Mouse (Mus musculus): Measurements from ENCODE around the gene Srp54c. TPM values are rescaled to one million over a fixed set of nuclear protein-coding genes. Genes with fewer than 3 reads are reported as not detected.

The Srp54c gene
- 14.2 TPM for polyA plus RNA-seq (2015; fragmentation: Illumina TruSeq; extraction: RNeasy Lipid Tissue Mini Kit (QIAGEN cat#74804); ENCODE audit: insufficient read depth, low read depth, low replicate concordance)

GRCm38 (mm10) chr12:55229626-55230519, at the start of gene Srp54c:
Gene Srp54c (plus strand): TSS chr12:55230168.

DNA sequence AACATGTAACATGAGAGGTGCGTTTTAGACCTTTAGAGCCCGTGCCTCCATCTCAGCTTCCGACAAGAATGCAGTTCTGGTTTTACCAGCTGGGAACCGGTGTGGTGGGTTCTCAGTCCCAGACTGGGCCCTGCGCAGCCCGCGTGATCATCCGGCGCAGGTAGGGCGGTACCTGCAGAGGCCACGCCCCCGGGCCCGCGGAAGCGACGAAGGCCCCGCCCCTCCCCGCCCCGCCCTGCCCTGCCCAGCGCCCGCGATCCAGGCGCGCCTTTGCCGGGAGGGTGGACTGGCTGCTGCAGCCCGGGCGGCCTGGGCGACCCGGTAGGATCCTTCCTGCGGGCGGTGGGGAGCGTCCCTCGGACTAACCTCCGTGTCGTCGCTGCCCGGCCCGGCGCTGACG, 30.7 kb upstream of the Srp54c start, which contains the start of gene 1700047I17Rik2:
TSS of gene 1700047I17Rik2 (plus strand) at position 287 of the 400 bp plus-strand sequence.

DNA sequence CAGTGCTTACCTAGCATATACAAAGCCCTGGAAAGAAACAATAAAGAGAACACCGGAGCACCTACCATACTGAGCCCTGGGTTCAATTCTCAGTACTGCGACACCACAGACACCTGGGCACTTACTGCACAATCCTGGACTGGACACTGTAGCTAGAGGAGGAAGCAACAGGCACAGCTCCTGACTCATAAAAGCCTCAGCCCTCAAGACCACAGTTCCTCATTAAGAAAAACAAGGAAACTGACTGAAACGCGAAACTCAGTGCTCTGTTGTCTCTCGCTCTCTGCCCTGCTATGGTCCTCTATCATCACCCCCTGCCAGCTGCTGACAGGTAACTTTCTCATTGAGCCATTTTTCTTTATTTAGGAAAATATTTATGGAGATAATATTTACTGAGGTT, 69.4 kb downstream of the Srp54c start, which contains the start of gene 1110008L16Rik:
TSS of gene 1110008L16Rik (plus strand) at position 242 of the 400 bp plus-strand sequence.

GRCm38 (mm10) chr12:55302485-55303441, 72.8 kb downstream of the Srp54c start, which contains the start of gene Ppp2r3c:
Gene Ppp2r3c (minus strand): TSS chr12:55302998.

Other genes with a start within 250 kb of the Srp54c start
- not detected for gene Gm20403, start 243.6 kb upstream of the Srp54c start, polyA plus RNA-seq (2015; fragmentation: Illumina TruSeq; extraction: RNeasy Lipid Tissue Mini Kit (QIAGEN cat#74804); ENCODE audit: insufficient read depth, low read depth, low replicate concordance)
- gene Baz1a, start 215.8 kb upstream of the Srp54c start, polyA plus RNA-seq (2015; fragmentation: Illumina TruSeq; extraction: RNeasy Lipid Tissue Mini Kit (QIAGEN cat#74804); ENCODE audit: insufficient read depth, low read depth, low replicate concordance) = 1.8 TPM
- 6.4 TPM for gene 2700097O09Rik, start 150.1 kb upstream of the Srp54c start, polyA plus RNA-seq (2015; fragmentation: Illumina TruSeq; extraction: RNeasy Lipid Tissue Mini Kit (QIAGEN cat#74804); ENCODE audit: insufficient read depth, low read depth, low replicate concordance)
- gene Srp54a, start 149.9 kb upstream of the Srp54c start, polyA plus RNA-seq (2015; fragmentation: Illumina TruSeq; extraction: RNeasy Lipid Tissue Mini Kit (QIAGEN cat#74804); ENCODE audit: insufficient read depth, low read depth, low replicate concordance) = 19.4 TPM
- gene Fam177a, start 105.7 kb upstream of the Srp54c start, polyA plus RNA-seq (2015; fragmentation: Illumina TruSeq; extraction: RNeasy Lipid Tissue Mini Kit (QIAGEN cat#74804); ENCODE audit: insufficient read depth, low read depth, low replicate concordance) = 3.6 TPM
- 4.9 TPM for gene Srp54b, start 75.1 kb upstream of the Srp54c start, polyA plus RNA-seq (2015; fragmentation: Illumina TruSeq; extraction: RNeasy Lipid Tissue Mini Kit (QIAGEN cat#74804); ENCODE audit: insufficient read depth, low read depth, low replicate concordance)
- 0.39 TPM for gene 1700047I17Rik2, start 30.6 kb upstream of the Srp54c start, polyA plus RNA-seq (2015; fragmentation: Illumina TruSeq; extraction: RNeasy Lipid Tissue Mini Kit (QIAGEN cat#74804); ENCODE audit: insufficient read depth, low read depth, low replicate concordance)
- 2.3 TPM for gene 1110008L16Rik, start 69.4 kb downstream of the Srp54c start, polyA plus RNA-seq (2015; fragmentation: Illumina TruSeq; extraction: RNeasy Lipid Tissue Mini Kit (QIAGEN cat#74804); ENCODE audit: insufficient read depth, low read depth, low replicate concordance)
- 2.7 TPM for gene Ppp2r3c, start 72.8 kb downstream of the Srp54c start, polyA plus RNA-seq (2015; fragmentation: Illumina TruSeq; extraction: RNeasy Lipid Tissue Mini Kit (QIAGEN cat#74804); ENCODE audit: insufficient read depth, low read depth, low replicate concordance)
- gene Psma6, start 154.1 kb downstream of the Srp54c start, polyA plus RNA-seq (2015; fragmentation: Illumina TruSeq; extraction: RNeasy Lipid Tissue Mini Kit (QIAGEN cat#74804); ENCODE audit: insufficient read depth, low read depth, low replicate concordance) = 33.9 TPM